Mouse (Mus musculus): ENCODE measurements around the gene Bmp2. TPM values are rescaled to one million over a fixed set of nuclear protein-coding genes. Genes with fewer than 3 reads are reported as not detected.

Gene Bmp2
- polyA plus RNA-seq, 1 experiment from 2014 or later: 11.2 TPM

DNA sequence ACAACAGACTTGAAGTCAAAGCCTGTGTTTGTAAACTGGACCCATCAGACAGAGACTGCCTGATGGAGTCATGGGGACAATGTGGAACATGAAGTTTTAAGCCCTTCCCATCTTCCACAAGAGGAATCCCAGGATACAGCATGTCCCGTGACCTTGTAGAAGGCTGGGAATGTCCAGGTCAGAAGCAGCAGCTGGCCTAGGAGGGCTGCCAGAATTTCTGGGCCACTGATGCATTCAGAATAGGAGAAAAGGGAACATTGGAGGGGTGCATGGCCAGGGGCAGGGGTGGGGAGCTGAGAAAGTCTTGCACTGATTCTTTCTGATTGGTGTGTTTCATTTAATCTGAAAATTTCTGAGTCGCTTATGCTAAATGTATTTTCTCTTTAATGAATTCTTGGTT is 29.8 kb upstream of the Bmp2 start:
- 84% methylated on average over 2 of the region's 2 CpGs for WGBS
- H3K9ac ChIP-seq (ENCODE audit: low read depth, low read length): no peak overlapping the region
- H3K4me1 ChIP-seq (ENCODE audit: control insufficient read depth, insufficient read depth, low read length): 0 out of 2 replicates have a peak, but pooled peaks cover 3% of the 10 kb centered on the region
- ATAC-seq (ENCODE audit: low read depth) (no peak), DNase-seq (ENCODE audit: low spot score) (no peak)
- H3K4me3 ChIP-seq (ENCODE audit: low read depth, low read length): no peak overlapping the region
- H3K4me2 ChIP-seq (ENCODE audit: low read depth, low read length): no peak overlapping the region
- no peaks in the 10 kb centered on the region for H3K36me3 ChIP-seq (ENCODE audit: control insufficient read depth, insufficient read depth, low read length)
- H3K27me3 ChIP-seq (replicated peaks; ENCODE audit: control insufficient read depth, insufficient read depth, low read length): no peaks in the 10 kb centered on the region
- no peaks in the 10 kb centered on the region for H3K9me3 ChIP-seq (ENCODE audit: control insufficient read depth, low read length)
- no peak overlapping the region for H3K27ac ChIP-seq (replicated peaks; ENCODE audit: low read depth, low read length)

DNA sequence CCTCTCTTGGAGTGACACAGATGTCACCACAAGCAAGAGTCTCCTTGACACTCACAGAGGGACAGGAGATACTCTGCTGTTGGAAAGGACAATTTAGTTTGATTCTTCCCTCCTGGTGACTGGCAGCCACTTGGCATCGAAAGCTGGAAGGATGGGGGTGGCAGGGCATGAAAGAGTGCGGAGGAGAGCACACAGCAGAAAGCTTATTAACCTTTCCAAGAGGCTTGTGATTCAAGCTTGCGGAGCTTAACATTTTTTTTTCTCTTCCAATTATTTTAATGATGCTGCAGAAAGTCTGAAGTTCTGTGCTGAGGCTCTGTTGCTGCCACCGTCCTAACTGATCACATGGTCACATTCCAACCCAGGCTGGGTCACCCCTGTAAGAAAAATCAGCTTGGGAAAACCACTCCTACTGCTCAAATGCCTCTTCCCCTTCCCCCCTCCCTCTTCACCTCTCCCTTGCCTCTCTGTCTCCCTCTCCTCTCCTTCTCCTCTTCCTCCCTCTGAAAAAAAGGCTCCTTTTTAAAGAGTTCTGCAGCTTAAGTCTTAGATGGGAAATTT is 26.3 kb upstream of the Bmp2 start:
- Histone ChIP-seq H3K9ac (ENCODE audit: low read depth, low read length) (no peak overlapping the region), H3K27me3 (replicated peaks; ENCODE audit: control insufficient read depth, insufficient read depth, low read length) (no peaks in the 10 kb centered on the region), H3K4me1 (ENCODE audit: control insufficient read depth, insufficient read depth, low read length) (0 out of 2 replicates have a peak, but pooled peaks cover 3% of the 10 kb centered on the region), H3K4me2 (ENCODE audit: low read depth, low read length) (no peak overlapping the region), H3K9me3 (ENCODE audit: control insufficient read depth, low read length) (no peaks in the 10 kb centered on the region), H3K4me3 (ENCODE audit: low read depth, low read length) (no peak overlapping the region), H3K36me3 (ENCODE audit: control insufficient read depth, insufficient read depth, low read length) (no peaks in the 10 kb centered on the region), H3K27ac (replicated peaks; ENCODE audit: low read depth, low read length) (no peak overlapping the region)
- ATAC-seq (ENCODE audit: low read depth) (no peak), DNase-seq (ENCODE audit: low spot score) (no peak)
- WGBS: 42% methylated on average over 4 of the region's 4 CpGs

- Histone ChIP-seq H3K9me3 (ENCODE audit: control insufficient read depth, low read length) (no peaks in the 10 kb centered on the region), H3K36me3 (ENCODE audit: control insufficient read depth, insufficient read depth, low read length) (no peaks in the 10 kb centered on the region), H3K27ac (replicated peaks; ENCODE audit: low read depth, low read length) (no peak overlapping the region), H3K4me2 (ENCODE audit: low read depth, low read length) (no peak overlapping the region), H3K4me1 (ENCODE audit: control insufficient read depth, insufficient read depth, low read length) (no peaks in the 10 kb centered on the region), H3K9ac (ENCODE audit: low read depth, low read length) (no peak overlapping the region), H3K4me3 (ENCODE audit: low read depth, low read length) (no peak overlapping the region), H3K27me3 (replicated peaks; ENCODE audit: control insufficient read depth, insufficient read depth, low read length) (no peaks in the 10 kb centered on the region)
- ATAC-seq (ENCODE audit: low read depth) (no peak), DNase-seq (ENCODE audit: low spot score) (no peak)
- 87% methylated on average over 9 of the region's 9 CpGs for WGBS
Observed at GRCm38 (mm10) chr2:133529396-133529795, 22.6 kb upstream of the Bmp2 start.

DNA sequence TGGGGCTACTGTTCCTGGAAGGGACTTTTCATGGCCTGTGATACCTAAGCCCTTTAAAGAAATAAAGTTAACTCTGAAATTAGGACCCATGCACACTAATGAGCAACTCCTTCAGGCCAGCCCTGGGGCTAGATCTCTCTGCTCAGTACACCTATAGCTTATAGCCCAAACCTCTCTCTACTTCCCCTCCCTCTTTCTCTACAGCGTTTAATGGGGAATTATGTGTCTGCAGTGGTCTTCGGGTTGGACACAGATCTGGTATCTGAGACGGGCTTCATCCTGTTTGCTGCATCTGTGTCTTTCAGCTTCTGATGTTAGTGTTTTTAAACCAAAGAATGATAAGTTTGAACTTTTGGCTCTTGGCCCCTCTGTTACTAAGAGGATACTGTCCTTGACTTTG is 18.9 kb upstream of the Bmp2 start:
- WGBS: 54% methylated on average over 3 of the region's 3 CpGs
- Histone ChIP-seq H3K27me3 (replicated peaks; ENCODE audit: control insufficient read depth, insufficient read depth, low read length) (no peaks in the 10 kb centered on the region), H3K36me3 (ENCODE audit: control insufficient read depth, insufficient read depth, low read length) (no peaks in the 10 kb centered on the region), H3K4me1 (ENCODE audit: control insufficient read depth, insufficient read depth, low read length) (no peaks in the 10 kb centered on the region), H3K9ac (ENCODE audit: low read depth, low read length) (no peak overlapping the region), H3K4me2 (ENCODE audit: low read depth, low read length) (no peak overlapping the region), H3K4me3 (ENCODE audit: low read depth, low read length) (no peak overlapping the region), H3K27ac (replicated peaks; ENCODE audit: low read depth, low read length) (no peak overlapping the region), H3K9me3 (ENCODE audit: control insufficient read depth, low read length) (no peaks in the 10 kb centered on the region)
- DNase-seq (ENCODE audit: low spot score) (no peak), ATAC-seq (ENCODE audit: low read depth) (no peak)

DNA sequence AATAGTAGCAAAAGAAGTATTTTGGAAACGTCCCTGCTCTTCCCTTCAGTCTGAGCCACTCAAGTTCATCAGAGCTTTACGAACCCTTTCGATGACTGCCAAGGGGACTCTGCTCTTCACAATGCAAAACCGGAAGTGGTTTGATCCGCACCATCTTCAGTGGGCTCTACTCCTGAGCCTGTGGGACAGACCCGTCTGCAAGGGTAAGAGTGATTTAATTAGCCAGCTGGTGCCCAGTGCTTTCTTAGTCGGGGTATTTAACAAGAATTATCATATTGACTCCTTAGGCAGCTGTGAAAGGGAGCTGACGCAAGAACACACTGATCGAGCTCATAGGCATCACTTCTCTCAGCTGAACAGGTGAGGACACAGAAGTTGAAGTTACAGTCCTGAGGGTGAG is 16.5 kb upstream of the Bmp2 start:
- Histone ChIP-seq H3K27me3 (replicated peaks; ENCODE audit: control insufficient read depth, insufficient read depth, low read length) (no peaks in the 10 kb centered on the region), H3K4me2 (ENCODE audit: low read depth, low read length) (no peak overlapping the region), H3K4me3 (ENCODE audit: low read depth, low read length) (no peak overlapping the region), H3K4me1 (ENCODE audit: control insufficient read depth, insufficient read depth, low read length) (no peaks in the 10 kb centered on the region), H3K27ac (replicated peaks; ENCODE audit: low read depth, low read length) (no peak overlapping the region), H3K9me3 (ENCODE audit: control insufficient read depth, low read length) (no peaks in the 10 kb centered on the region), H3K36me3 (ENCODE audit: control insufficient read depth, insufficient read depth, low read length) (no peaks in the 10 kb centered on the region), H3K9ac (ENCODE audit: low read depth, low read length) (no peak overlapping the region)
- 82% methylated on average over 9 of the region's 9 CpGs for WGBS
- DNase-seq (ENCODE audit: low spot score) (no peak), ATAC-seq (ENCODE audit: low read depth) (no peak)

- no peaks in the 10 kb centered on the region for H3K4me1 ChIP-seq (ENCODE audit: control insufficient read depth, insufficient read depth, low read length)
- no peaks in the 10 kb centered on the region for H3K27me3 ChIP-seq (replicated peaks; ENCODE audit: control insufficient read depth, insufficient read depth, low read length)
- no peak overlapping the region for H3K4me3 ChIP-seq (ENCODE audit: low read depth, low read length)
- DNase-seq (ENCODE audit: low spot score) (no peak), ATAC-seq (ENCODE audit: low read depth) (no peak)
- H3K4me2 ChIP-seq (ENCODE audit: low read depth, low read length): no peak overlapping the region
- no peaks in the 10 kb centered on the region for H3K36me3 ChIP-seq (ENCODE audit: control insufficient read depth, insufficient read depth, low read length)
- H3K9ac ChIP-seq (ENCODE audit: low read depth, low read length): no peak overlapping the region
- 85% methylated on average over 7 of the region's 7 CpGs for WGBS
- H3K9me3 ChIP-seq (ENCODE audit: control insufficient read depth, low read length): no peaks in the 10 kb centered on the region
- no peak overlapping the region for H3K27ac ChIP-seq (replicated peaks; ENCODE audit: low read depth, low read length)
Observed at GRCm38 (mm10) chr2:133536812-133537211, 15.1 kb upstream of the Bmp2 start.

GRCm38 (mm10) chr2:133540702-133541101 is 11.3 kb upstream of the Bmp2 start:
- no peak overlapping the region for H3K4me2 ChIP-seq (ENCODE audit: low read depth, low read length)

DNA sequence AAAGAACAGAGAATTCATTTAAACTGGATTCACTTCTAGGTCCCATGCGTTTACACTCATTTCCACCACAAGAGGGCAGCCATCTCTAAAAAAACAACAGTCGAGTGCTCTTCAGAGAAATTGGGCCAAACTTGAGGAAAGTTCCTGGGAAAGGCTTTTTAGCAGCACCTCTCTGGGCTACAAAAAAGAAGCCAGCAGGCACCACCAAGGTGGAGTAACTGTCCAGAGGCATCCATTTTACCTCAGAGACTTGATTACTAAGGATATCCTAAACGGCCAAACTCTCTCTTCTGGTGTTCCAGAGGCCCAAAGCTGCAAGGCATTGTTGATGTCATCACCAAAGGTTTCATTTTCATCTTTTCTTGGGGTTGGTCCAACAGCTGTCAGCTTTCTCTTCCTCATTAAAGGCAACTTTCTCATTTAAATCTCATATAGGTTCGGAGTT is 1.7 kb upstream of the Bmp2 start:
- H3K9ac ChIP-seq (ENCODE audit: low read depth, low read length): no peak overlapping the region
- H3K4me3 ChIP-seq (ENCODE audit: low read depth, low read length): no peak overlapping the region
- no peaks in the 10 kb centered on the region for H3K9me3 ChIP-seq (ENCODE audit: control insufficient read depth, low read length)
- no peaks in the 10 kb centered on the region for H3K36me3 ChIP-seq (ENCODE audit: control insufficient read depth, insufficient read depth, low read length)
- ATAC-seq (ENCODE audit: low read depth) (no peak), DNase-seq (ENCODE audit: low spot score) (peak; percentile 88)
- no peak overlapping the region for H3K4me2 ChIP-seq (ENCODE audit: low read depth, low read length)
- H3K27ac ChIP-seq (replicated peaks; ENCODE audit: low read depth, low read length): no peak overlapping the region
- no peaks in the 10 kb centered on the region for H3K4me1 ChIP-seq (ENCODE audit: control insufficient read depth, insufficient read depth, low read length)
- peaks cover 21% of the 10 kb centered on the region for H3K27me3 ChIP-seq (replicated peaks; ENCODE audit: control insufficient read depth, insufficient read depth, low read length)
- 10% methylated on average over 4 of the region's 4 CpGs for WGBS

More at GRCm38 (mm10) chr2:133540702-133541101, 11.3 kb upstream of the Bmp2 start:
- Histone ChIP-seq H3K9ac (ENCODE audit: low read depth, low read length) (no peak overlapping the region), H3K4me1 (ENCODE audit: control insufficient read depth, insufficient read depth, low read length) (no peaks in the 10 kb centered on the region), H3K9me3 (ENCODE audit: control insufficient read depth, low read length) (no peaks in the 10 kb centered on the region), H3K27ac (replicated peaks; ENCODE audit: low read depth, low read length) (no peak overlapping the region), H3K4me3 (ENCODE audit: low read depth, low read length) (no peak overlapping the region), H3K27me3 (replicated peaks; ENCODE audit: control insufficient read depth, insufficient read depth, low read length) (no peaks in the 10 kb centered on the region), H3K36me3 (ENCODE audit: control insufficient read depth, insufficient read depth, low read length) (no peaks in the 10 kb centered on the region)
- WGBS: 82% methylated on average over 1 of the region's 1 CpGs
- ATAC-seq (ENCODE audit: low read depth): no peak
- no peak for DNase-seq (ENCODE audit: low spot score)

DNA sequence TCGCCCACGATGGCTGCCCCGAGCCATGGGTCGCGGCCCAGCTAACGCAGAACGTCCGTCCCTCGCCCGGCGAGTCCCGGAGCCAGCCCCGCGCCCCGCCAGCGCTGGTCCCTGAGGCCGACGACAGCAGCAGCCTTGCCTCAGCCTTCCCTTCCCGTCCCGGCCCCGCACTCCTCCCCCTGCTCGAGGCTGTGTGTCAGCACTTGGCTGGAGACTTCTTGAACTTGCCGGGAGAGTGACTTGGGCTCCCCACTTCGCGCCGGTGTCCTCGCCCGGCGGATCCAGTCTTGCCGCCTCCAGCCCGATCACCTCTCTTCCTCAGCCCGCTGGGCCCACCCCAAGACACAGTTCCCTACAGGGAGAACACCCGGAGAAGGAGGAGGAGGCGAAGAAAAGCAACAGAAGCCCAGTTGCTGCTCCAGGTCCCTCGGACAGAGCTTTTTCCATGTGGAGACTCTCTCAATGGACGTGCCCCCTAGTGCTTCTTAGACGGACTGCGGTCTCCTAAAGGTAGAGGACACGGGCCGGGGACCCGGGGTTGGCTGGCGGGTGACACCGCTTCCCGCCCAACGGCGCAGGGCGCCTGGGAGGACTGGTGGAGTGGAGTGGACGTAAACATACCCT is 995 bp downstream of the Bmp2 start:
- Histone ChIP-seq H3K4me2 (ENCODE audit: low read depth, low read length) (peak overlapping the region; percentile 83), H3K4me1 (ENCODE audit: control insufficient read depth, insufficient read depth, low read length) (no peaks in the 10 kb centered on the region), H3K9me3 (ENCODE audit: control insufficient read depth, low read length) (no peaks in the 10 kb centered on the region), H3K9ac (ENCODE audit: low read depth, low read length) (peak overlapping the region; percentile 80), H3K27me3 (replicated peaks; ENCODE audit: control insufficient read depth, insufficient read depth, low read length) (peaks cover 21% of the 10 kb centered on the region), H3K27ac (replicated peaks; ENCODE audit: low read depth, low read length) (peak overlapping the region; percentile 77), H3K36me3 (ENCODE audit: control insufficient read depth, insufficient read depth, low read length) (no peaks in the 10 kb centered on the region), H3K4me3 (ENCODE audit: low read depth, low read length) (peak overlapping the region; percentile 78)
- no peak for DNase-seq (ENCODE audit: low spot score)
- 0% methylated on average over 15 of the region's 48 CpGs for WGBS
- peak; percentile 20; the same call in 1 of the 2 replicates for ATAC-seq (ENCODE audit: low read depth)
